Mouse (Mus musculus): ENCODE measurements at regions not wholly inside any gene's neighbourhood (a gene's known extent, or its start where the extent isn't known, plus 50 kb on each side); places are given as distances from the start of the nearest gene placed in this dataset.

GRCm38 (mm10) chr8:75353786-75354185 is 52.6 kb downstream of the Gm10358 start:
- no peak for DNase-seq (ENCODE audit: inconsistent age in 2 of 2, low spot score in 1 of 2)

- DNase-seq (ENCODE audit: inconsistent age in 2 of 2, low spot score in 1 of 2) = no peak
Measured at GRCm38 (mm10) chr8:75350141-75350540, 56.2 kb downstream of the Gm10358 start.

DNA sequence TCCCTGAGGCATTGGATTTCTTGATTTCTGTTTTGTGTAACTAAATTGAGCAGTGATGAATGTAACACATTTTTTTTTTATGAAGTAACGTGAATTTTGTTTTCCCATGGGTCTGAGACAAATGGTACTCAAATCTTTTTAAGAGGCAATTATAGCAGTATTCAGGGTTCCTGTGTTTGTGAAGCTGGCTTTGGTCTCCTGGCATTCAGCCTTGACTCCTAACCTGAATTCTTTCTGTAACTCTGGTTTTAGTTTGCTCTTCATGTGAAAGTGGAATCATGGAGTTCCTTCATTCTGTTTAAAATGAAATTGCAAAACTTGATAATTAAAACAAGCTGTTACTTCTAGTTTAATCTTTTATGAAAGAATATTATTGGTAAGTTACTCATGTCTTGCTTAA is 58.3 kb downstream of the Gm10358 start:
- peak in 1 of 2 experiments; percentile 28 for DNase-seq (ENCODE audit: inconsistent age in 2 of 2, low spot score in 1 of 2)

- DNase-seq (ENCODE audit: inconsistent age in 2 of 2, low spot score in 1 of 2) = no peak
Measured at GRCm38 (mm10) chr8:75320614-75321013, 85.8 kb downstream of the Gm10358 start.

GRCm38 (mm10) chr8:75318526-75318925 is 87.9 kb downstream of the Gm10358 start:
- no peak for DNase-seq (ENCODE audit: inconsistent age in 2 of 2, low spot score in 1 of 2)

- DNase-seq (ENCODE audit: inconsistent age in 2 of 2, low spot score in 1 of 2) = peak; percentile 9 to 68
Measured at GRCm38 (mm10) chr8:75315886-75316285, 90.5 kb downstream of the Gm10358 start.

- no peak for DNase-seq (ENCODE audit: inconsistent age in 2 of 2, low spot score in 1 of 2)
Measured at GRCm38 (mm10) chr8:75309463-75309862, 95.7 kb downstream of the Rasd2 start.

- no peak for DNase-seq (ENCODE audit: inconsistent age in 2 of 2, low spot score in 1 of 2)
Measured at GRCm38 (mm10) chr8:75291921-75292320, 78.2 kb downstream of the Rasd2 start.

DNA sequence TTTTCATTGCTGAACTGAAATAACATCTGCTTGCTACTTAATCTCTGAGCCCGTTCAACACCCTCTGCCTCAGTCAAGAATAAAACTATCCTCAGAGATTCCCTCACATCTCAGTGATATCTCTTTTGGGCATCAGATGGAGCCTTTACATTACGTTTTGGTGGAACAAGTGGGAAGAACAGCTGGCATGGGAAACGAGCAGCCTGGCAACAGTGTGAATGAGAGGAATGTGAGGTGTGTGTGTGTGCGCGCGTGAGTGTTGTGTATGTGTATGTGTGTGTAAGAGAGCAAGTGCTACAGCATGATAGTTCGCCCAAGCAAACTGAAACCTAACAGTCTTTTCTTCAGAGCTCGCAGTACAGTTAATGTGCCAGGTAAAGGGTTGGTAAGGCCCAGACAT is 76.2 kb downstream of the Rasd2 start:
- no peak for DNase-seq (ENCODE audit: inconsistent age in 2 of 2, low spot score in 1 of 2)

Data from adrenal gland, adult (tissue).